Mouse (Mus musculus): ENCODE measurements around the gene Cpvl.

The Cpvl gene

DNA sequence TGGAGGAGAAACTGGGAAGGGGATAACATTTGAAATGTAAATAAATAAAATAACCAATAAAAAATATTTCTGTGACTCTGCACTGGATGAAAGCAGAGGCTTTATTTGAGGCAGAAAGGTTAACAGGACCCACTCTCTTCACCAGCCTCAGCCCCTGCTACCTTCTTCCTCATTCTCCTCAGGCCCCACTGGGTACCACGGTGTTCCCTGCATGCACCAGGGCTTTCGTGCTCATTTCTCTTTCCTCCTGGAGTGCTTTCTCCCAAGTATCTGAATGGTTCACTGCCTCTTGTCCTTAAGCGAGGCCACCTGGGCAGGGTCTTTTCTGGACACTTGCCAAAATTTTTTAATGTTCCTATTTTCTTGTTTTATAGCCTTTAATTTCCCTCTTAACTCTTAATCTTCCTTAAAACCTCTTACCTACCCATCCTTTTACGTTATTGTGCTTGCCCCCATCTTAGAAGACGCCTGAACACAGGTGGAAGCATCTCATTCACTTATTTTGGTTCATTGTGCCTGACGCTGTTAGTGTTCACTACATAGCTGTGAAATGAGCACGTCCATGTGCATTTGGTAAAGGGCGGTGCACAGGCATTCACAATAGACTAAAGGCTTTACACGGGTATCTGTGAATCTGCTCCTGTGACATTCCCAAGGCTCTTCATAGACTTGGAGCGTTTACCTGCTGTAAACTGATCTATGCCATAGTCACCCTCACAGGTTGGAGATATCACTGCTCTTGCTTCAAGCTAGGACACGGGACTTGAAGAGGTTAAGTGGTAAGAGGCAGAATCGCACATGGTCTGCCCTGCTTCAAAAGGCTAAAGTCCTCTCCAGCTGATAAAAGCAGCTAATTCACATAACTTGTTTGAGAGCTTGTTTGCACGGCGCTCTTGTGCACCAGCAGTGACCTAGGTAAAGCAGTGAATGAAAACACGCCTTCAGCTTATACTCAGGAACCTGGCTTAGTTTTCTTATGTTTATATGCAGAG is 41.0 kb downstream of the Cpvl start:
- DNase-seq (ENCODE audit: low read depth, low spot score), result no peak

DNA sequence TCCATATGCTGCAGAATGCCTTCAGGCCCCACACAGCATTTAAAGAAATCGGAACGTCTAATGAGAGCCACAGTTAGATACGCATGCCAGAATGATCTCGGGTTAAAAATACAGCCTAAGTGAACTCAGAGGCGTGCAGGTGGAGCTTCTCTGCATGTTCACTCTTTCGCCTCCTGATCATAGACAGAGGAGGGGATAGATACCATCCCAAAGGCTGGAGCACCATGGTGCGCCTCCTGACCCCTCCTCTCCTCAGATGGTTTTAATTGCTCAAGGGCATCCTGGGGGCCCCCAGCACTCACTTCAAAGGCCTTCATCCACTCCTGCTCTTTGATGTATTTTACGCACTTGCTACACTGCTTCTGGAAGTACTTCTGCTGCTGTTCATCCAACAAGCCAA is 46.9 kb downstream of the Cpvl start:
- DNase-seq (ENCODE audit: low read depth, low spot score), result no peak

DNA sequence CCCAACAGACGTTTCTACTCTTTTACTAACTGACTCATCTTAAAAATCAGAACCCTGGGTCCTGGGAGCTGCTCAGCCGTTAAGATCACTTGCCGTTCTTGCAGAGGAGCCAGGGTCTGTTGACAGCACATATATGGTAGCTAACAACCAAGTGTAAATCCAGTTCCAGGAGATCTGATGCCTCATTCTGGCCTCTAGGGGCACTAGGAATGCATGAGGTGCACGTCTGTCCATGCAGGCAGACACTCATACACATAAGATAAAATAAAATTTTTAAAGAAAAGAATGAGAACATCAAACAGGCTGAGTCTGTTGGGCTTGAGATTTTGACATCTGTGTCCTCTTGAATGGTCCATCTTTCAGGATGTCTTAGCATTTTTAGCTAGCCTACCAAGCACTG is 48.6 kb downstream of the Cpvl start:
- DNase-seq (ENCODE audit: low read depth, low spot score), result no peak

DNA sequence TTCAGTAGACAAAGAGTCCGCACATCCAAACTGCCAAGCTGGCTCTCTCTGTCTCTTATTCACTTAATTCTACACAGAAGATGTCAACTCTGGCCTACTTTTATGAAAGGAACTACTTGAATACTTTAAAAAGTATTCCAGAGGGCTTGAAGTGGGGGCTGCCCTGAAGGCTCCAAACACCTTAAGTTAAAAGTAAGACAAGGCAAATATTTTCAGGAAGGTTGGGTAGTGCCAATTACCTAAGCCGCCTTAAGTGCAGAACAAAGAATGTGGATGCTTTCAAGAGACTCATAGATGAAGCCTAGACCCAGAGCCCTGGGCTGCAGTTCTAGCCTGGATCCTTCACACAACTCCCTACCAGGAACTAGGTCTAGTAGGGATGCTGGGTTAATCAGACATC is 52.3 kb downstream of the Cpvl start:
- no peak for DNase-seq (ENCODE audit: low read depth, low spot score)

DNA sequence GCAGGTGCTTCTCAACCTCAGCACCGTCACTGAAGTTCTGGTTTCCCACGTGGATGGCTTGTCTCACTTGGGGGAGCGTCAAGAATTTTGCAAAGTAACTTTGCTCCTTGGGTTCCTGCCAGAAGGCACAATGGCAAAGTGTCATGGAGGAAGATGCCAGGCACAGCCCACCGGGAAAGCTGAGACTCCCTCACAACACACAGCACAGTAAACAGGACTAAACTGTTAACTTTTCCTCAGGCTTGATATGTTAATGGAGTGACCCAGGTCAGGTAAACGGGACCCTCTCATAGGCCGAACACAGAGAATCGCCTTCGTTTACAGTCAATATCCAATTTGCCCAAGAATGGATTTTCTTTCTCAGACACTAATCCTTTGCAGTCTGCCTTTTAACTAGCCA is 53.3 kb downstream of the Cpvl start:
- no peak for DNase-seq (ENCODE audit: low read depth, low spot score)

DNA sequence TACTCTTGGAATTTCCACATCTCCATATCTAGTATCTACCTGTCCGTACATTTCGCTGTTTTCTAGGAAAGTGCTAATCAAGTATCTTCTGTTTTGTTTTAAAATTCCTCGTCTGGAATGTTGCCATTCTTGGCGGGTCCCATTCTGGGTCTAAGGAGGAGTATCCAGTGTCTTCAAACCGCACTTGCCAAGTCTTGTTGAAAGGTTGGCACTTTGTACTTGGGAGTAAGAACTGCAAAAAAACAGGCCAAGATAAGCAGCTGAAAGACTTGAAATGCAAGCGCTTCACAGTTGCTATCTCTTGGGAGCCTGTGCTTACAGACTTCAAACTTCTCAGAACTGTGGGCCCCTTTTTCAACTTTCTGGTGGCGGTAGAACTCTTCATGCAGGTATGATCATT is 58.4 kb downstream of the Cpvl start:
- no peak for DNase-seq (ENCODE audit: low read depth, low spot score)

DNA sequence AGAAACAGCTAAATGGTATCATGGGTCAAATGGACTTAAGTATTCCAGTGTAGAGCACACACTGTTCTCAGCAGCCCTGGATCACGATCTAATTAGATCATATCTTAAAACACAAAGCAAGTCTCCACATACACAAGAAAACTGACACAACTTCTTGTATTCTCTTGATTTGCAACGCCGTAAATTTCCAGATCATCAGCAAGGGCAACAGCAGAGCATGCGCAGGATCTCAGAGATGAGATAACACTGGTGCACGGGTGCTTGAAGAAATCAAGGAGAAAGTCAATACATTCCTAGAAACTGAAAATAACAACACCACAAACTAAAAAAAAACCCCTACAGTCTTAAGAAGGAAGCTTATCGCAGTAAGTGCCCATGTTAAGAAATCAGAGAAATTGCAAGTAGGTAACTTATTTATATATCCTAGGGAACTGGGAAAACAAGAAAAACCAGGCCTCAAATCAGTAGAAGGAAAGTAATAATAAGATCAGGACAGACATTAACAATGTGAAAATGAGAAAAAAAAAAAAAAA is 61.4 kb downstream of the Cpvl start:
- no peak for DNase-seq (ENCODE audit: low read depth, low spot score)

DNA sequence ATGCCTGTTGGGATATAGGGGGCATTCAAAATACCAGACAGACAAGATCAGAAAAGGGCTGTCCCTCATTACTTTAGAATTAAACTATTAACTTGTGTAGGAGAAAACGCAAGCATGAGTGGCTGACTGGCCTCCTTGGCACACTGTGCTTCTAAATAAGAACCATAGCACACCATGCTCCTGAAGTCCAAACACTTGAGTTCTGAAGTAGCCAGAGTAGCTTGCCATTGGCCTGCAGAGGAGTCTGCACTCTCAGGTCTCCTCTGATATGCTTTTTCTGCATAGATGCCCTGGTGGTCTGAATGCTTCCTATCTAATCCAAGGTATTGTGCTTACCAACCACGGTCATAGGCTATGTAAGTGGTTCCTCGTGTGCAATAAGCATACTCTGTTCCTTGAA is 63.1 kb downstream of the Cpvl start:
- DNase-seq (ENCODE audit: low read depth, low spot score), result no peak

DNA sequence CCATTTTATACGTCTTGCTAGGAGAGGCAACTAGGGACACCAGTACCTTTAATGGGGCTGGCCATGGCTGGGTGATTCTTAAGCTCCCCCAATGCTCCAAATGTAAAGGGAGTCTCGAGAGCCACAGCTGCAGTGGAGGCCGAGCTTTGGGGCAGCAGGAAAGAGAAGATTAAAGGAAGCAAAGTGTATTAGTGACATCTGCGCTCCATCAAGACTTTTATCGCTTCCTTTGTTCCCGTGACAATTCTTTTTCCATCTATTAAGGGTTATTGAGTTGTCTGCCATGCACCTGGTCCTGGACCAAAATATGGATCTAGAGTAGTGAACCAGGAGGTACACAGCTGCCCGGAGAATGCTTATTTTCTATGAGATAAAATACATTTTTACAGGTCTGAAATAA is 65.3 kb downstream of the Cpvl start:
- no peak for DNase-seq (ENCODE audit: low read depth, low spot score)

DNA sequence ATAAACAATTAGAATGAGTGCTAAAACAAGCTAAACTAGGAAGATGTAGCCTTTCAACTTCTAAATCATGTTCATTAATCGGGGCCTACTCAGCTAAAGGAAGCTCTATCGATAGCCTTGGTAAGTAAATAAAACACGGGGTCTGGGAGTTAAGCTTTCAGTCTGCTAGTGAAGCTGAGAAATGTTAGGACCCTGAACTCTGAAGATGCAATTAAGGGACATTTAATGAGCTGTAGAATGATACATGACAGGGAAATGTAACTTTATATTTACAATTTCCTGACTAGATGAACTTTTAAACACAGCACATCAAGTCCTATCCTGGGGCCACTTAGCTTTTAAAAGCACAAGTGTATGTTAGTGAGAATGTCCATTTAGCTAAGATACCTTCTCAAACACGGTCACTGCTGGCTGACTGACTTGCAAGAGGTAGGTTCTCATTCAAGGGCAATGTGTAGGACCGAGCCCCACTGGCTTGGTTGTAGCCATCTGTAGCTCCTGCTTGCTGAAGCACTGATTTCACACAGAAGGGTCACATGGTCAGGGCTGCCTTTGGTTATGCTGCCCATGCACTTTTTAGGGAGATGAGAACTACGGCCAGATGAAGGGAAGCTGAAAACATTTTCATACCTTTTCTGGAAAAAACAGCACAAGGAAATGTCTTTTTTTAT is 66.2 kb downstream of the Cpvl start:
- DNase-seq (ENCODE audit: low read depth, low spot score), result no peak

DNA sequence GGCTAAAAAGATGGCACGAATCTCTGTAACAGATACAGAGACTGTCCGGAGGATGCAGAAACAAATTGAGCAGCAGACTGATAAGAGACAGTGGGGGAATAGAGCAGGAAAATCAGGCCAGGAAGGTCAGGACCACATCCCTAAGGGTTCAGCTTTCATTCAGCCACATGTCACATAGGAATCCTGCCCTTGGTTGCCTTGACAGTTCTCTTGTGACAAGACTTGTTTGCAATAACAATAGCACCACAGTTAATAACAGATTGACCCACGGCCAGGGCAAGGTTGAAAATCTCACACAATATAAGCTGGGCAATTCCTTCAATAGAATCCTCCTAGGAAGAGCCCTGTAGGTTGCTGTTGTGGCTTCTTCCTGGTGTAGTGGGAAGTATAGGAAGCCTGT is 68.5 kb downstream of the Cpvl start:
- DNase-seq (ENCODE audit: low read depth, low spot score), result no peak

DNA sequence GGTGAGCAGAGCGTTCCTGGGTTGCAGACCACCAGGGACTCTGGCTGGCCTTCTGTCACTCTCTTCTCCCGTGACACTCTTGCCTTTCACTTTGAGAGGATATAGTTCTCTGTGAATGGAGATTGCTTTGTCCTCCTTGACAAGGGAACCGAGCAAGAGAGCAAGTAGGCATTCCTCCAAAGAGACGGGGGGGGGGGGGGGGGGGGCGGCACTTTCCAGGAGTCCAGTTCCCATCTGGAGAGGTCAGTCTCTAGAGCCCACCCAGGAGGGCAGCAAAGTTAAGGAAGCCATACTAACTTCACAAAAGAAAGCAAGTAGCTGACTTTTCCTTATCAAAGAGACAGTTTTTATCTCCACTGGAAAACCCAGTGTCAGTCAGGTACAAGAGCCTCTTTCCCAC is 69.0 kb downstream of the Cpvl start:
- DNase-seq (ENCODE audit: low read depth, low spot score), result no peak

DNA sequence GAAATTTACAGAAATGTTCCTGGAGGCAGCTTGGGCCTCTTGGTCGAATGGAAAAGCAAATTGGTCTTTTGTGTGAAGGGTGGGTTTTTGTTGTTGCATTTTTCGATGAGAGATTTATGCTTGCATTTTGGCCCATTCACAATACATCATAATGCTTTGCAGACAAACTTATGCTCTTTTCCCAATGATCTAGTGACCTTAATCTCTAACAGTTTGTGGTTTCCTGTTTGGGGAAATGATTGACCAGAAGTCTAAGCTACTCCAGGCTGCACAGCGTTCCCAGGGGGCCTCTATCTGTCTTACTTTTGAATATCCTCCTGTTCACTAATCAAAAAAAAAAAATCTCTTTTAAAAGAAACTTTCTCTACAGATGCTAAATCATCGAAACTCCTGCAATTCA is 71.6 kb downstream of the Cpvl start:
- DNase-seq (ENCODE audit: low read depth, low spot score), result no peak

DNA sequence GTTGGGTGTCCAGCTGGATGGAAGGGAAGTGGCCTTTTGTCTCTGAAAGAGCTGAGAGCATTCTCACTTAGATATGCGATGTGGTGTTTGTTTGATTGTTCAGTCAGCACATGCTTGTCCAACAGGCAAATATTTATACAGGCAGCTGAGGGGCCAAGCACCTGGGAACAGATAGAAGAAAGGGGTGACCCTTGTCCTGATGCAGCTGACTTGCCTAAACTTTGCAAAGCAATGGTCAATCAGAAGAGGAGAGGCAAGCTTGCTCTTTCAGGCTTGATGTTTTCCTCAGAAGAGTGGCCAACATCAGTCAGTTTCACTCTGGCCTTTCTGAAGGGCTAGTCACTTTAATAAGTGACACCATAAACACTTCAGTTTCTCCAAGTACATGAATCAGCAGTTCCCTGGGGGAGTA is 72.4 kb downstream of the Cpvl start:
- no peak for DNase-seq (ENCODE audit: low read depth, low spot score)

DNA sequence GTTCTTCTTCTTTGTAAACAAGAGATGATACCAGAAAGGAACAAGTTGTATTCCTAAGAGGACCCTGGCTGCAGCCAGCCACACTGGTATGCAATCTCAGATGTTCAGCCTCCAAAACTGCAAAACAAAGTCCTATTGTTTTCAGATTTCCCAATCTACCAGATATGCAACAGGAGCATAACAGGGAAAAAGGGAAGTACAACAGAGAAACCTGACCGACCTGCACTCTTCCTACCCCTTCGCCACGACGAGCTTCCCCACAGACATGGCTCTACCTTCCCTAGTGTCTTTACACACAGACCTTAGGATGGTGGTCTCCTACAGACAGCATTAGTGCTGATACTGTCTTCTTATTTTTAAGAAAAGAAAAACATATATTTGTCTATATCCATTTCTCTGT is 72.9 kb downstream of the Cpvl start:
- DNase-seq (ENCODE audit: low read depth, low spot score), result no peak

DNA sequence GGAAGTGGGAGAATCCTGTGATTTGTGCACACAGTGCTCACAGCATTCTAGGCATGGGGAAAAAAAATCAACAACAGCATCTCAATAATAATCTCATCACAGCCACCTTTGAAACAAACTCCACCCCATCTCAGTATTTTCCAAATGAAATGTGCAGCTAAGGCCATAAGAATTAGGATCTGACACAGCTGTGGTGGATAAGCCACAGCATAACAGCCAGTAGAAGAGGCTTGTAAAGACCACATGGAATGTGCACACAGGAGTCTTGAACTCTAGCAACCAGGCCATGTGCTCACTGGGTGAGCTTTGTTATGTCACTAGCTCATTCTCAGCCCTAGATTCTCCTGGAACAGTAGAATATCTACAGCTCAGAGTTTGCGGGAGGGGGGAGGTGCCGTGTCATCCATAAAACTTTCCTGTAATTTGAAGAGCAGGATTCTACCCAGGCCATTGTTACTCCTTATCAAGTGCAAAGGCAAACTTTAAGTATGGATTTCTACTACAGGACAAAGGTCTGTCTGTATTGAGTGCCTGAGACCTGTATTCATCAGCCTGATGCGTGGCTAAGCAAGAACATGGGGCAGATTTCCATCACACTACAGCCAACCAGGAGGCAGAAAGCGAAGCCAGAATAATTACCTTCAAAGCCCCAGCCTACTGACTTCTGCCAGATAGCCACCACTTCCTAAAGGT is 73.6 kb downstream of the Cpvl start:
- no peak for DNase-seq (ENCODE audit: low read depth, low spot score)

DNA sequence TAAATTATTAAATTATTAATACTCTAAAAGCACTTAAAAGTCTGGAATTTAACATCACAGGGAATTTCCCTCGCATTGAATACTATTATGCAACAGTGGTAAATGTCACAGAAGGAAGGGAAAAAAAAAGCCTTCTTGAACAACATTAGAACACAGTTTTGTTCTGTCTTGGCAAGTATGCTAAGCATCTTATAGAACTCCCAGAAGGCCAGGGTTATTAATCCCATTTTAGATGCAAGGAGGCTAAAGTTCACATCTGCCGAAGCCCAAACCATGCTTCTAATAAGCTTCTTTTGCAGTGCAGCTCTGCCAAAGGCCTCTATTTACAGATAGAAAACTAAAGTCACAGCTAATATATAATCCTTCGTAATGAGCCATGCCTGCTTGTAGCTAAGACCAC is 74.3 kb downstream of the Cpvl start:
- no peak for DNase-seq (ENCODE audit: low read depth, low spot score)

DNA sequence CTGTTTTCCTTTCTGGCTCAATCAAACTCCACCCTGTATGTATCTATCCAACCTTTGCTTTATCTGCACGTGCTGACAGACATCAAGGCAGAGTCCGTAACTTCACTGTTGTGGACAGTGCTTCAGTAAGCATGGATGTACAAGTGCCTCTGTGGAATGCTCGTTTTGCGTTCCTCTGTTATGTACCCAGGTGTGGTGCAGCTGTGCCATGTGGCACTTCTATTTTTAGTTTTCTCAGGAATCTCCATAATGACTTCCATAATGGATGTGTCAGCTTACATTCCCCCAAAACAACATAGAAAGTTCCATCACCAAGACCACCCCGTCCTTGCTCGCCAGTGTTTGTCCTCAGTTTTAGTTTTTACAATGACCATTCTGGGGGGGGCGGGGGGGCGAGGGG is 76.7 kb downstream of the Cpvl start:
- no peak for DNase-seq (ENCODE audit: low read depth, low spot score)

DNA sequence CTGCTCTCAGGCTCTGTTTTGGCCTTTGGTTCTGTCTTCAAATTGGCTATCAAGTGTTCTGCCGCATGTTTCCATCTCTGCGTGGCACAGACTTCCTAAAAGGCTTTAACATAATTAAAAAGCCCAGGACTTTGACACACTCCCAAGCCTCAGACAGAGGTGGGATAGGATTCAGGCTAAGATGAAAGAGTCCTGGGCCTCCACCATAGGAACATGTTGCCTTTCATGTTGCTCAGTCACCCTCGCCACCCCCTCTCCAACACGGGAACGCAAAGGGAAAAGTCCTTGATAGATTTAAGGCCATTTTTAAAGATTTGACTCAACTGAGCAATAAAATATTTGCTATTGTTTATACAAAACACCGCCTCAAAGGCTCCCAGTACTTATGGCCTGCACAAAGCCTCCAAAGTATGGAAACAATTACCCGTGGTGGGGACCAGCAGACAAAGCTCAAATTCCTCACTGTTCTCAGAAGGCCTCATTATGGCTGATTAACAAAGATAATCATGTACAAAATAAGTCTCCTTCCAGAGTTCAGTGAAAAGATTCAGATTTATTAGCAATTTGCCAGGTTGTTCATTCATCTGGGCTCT is 80.5 kb downstream of the Cpvl start:
- no peak for DNase-seq (ENCODE audit: low read depth, low spot score)

DNA sequence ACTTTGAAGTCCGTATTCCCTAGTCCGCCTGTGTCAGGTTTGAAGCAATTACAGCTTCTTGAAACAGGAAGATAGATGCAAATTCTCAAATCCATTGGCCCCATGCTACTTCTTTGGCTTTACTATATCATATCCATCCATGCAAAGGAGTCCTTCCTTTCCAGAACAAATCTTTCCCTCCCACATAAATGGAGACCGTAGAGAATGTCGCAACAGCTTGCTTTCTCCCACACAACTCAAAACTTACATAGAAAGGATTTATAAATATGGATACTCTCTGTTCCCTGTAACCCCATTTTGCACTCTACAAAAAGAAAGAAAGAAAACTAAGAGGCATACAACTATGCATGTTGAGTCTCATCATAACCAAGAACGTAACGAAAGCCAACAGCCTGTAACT is 81.3 kb downstream of the Cpvl start:
- DNase-seq (ENCODE audit: low read depth, low spot score), result peak; percentile 83

DNA sequence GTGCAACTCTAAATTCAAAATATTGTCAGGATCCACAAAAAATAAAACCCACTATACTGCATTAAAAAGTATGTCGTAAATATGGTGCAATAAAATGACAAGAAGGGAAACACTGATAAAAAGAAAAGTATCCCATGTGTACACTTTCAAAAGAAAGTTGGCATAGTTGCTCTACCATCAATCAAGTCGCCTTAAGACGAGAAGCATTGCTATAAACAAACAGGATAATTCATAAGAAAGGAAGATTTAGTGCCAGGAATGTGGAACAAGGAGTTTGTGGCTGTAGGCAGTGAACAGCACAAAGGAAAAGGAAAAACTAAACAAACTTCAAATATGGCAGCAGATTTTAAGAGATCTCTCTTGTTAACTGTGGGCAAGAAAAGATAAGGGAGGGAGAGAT is 84.7 kb downstream of the Cpvl start:
- DNase-seq (ENCODE audit: low read depth, low spot score), result no peak

DNA sequence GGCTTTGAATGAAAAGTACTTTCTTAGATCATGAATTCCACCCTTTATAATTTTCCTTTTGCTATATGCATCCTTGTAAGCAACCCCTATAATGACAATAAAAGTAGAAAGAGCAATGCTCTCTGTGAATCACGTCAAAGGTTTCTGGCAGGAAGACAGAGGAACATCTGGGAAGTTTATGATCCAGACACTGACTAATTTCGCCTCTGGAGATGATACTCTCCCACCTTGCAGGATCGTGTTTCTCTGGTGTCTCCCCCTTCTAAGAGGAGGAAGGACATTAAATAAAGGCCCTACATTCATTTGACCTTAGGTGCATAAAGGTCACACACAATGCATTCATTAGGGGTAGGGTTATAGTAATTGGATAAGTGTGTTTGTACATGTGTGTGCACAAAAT is 87.4 kb downstream of the Cpvl start:
- no peak for DNase-seq (ENCODE audit: low read depth, low spot score)

Measured in telencephalon, adult 2 months (tissue).